Mouse (Mus musculus) megakaryocyte, embryonic 14.5 days (primary cell): Measurements from ENCODE around the gene Gm21969.

Experiments
- FLI1 ChIP-seq: IDR thresholded peaks from 2 replicates; pipeline ENCODE4 v1.6.1; 2012; ENCODE audit warnings: low read length, inconsistent platforms, mixed read lengths
- GATA1 ChIP-seq: IDR thresholded peaks from 3 replicates; pipeline ENCODE4 v1.6.1; 2012; ENCODE audit warnings: mixed read lengths, low read length, inconsistent platforms, borderline replicate concordance

GRCm38 (mm10) chr4:139697755-139698154 lies 94.8 kb downstream of the Gm21969 start:
- TF ChIP-seq GATA1 (no peak), FLI1 (no peak)
